In the genomic region with DNA sequence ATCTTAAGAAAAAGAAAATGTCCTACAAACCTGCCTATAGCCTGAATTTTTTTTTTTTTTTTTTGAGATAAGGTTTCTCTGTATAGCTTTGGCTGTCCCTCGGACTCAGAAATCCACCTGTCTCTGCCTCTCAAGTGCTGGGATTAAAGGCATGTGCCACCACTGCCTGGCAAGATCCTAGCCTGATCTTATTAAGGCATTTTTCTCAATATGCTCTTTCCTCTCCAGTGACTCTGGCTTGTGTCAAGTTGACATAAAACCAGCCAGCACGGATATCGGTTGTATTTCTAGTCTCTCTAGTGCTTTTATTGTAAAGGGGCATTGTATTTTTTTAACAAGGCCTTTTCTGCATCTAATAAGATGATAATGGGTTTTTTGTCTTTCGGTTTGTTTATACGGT, we compare ENCODE assay signal across 32 mouse cellular contexts.
"Had no signal": no experiment of that assay in that cellular context is flagged by ENCODE, and none has a peak within 500 bp of the region (broad histone marks: within the 10 kb centered on the region; RNA-seq: fewer than 3 reads in every experiment).

No protein-coding gene starts in this region.

- H3K36me3 ChIP-seq: limb, embryonic 10.5 days; limb, embryonic 12.5 days; limb, embryonic 13.5 days; limb, embryonic 15.5 days; liver, embryonic 12.5 days; liver, embryonic 13.5 days; liver, embryonic 15.5 days; lung, embryonic 15.5 days; midbrain, embryonic 10.5 days; midbrain, embryonic 12.5 days; midbrain, embryonic 13.5 days; midbrain, embryonic 15.5 days; neural tube, embryonic 12.5 days had no signal

- H3K27me3 ChIP-seq: limb, embryonic 12.5 days; limb, embryonic 13.5 days; limb, embryonic 15.5 days; liver, embryonic 13.5 days; lung, embryonic 15.5 days; megakaryocyte, embryonic 14.5 days; midbrain, embryonic 12.5 days; midbrain, embryonic 13.5 days; midbrain, embryonic 15.5 days; neural tube, embryonic 12.5 days had no signal

- H3K4me1 ChIP-seq: limb, embryonic 10.5 days; limb, embryonic 12.5 days; limb, embryonic 13.5 days; limb, embryonic 15.5 days; megakaryocyte, embryonic 14.5 days; midbrain, embryonic 10.5 days; midbrain, embryonic 12.5 days; midbrain, embryonic 13.5 days; midbrain, embryonic 15.5 days; neural tube, embryonic 12.5 days had no signal

- ATAC-seq: liver, embryonic 12.5 days; liver, postnatal 0 days; lung, postnatal 0 days; midbrain, embryonic 13.5 days; midbrain, embryonic 15.5 days; midbrain, embryonic 16.5 days had no signal

- DNase-seq: left cerebral cortex, postnatal 4 days; liver; liver, embryonic 13.5 days; liver, postnatal 0 days; lung, adult 18-20 months; lung, adult 2 months; lung, embryonic 14.5 days; lung, postnatal 10 days; lung, postnatal 14 days; lung, postnatal 36 days; lung, postnatal 4 days; midbrain, embryonic 14.5 days had no signal

- H3K4me2 ChIP-seq: limb, embryonic 12.5 days; limb, embryonic 13.5 days; limb, embryonic 15.5 days; liver, embryonic 11.5 days; liver, embryonic 12.5 days; liver, embryonic 13.5 days; liver, embryonic 15.5 days; lung, embryonic 14.5 days; lung, embryonic 15.5 days; midbrain, embryonic 11.5 days; midbrain, embryonic 12.5 days; midbrain, embryonic 13.5 days; midbrain, embryonic 15.5 days; neural tube, embryonic 12.5 days had no signal

- H3K9ac ChIP-seq: limb, embryonic 12.5 days; limb, embryonic 13.5 days; limb, embryonic 15.5 days; liver, embryonic 12.5 days; liver, embryonic 13.5 days; liver, embryonic 14.5 days; liver, embryonic 15.5 days; liver, postnatal 0 days; lung, embryonic 14.5 days; lung, embryonic 15.5 days; midbrain, embryonic 12.5 days; midbrain, embryonic 13.5 days; midbrain, embryonic 15.5 days; neural tube, embryonic 12.5 days had no signal

- H3K4me3 ChIP-seq: limb, embryonic 10.5 days; limb, embryonic 12.5 days; limb, embryonic 13.5 days; limb, embryonic 15.5 days; liver, embryonic 12.5 days; liver, embryonic 13.5 days; liver, embryonic 15.5 days; lung, embryonic 15.5 days; megakaryocyte, embryonic 14.5 days; midbrain, embryonic 10.5 days; midbrain, embryonic 12.5 days; midbrain, embryonic 13.5 days; midbrain, embryonic 15.5 days; myocyte; neural tube, embryonic 12.5 days had no signal

- H3K9me3 ChIP-seq: limb, embryonic 10.5 days; limb, embryonic 13.5 days; limb, embryonic 15.5 days; liver, embryonic 12.5 days; liver, embryonic 13.5 days; liver, embryonic 15.5 days; lung, embryonic 15.5 days; midbrain, embryonic 12.5 days; midbrain, embryonic 13.5 days; midbrain, embryonic 15.5 days had no signal

- H3K27ac ChIP-seq: limb, embryonic 10.5 days; limb, embryonic 12.5 days; limb, embryonic 13.5 days; limb, embryonic 15.5 days; liver, embryonic 12.5 days; liver, embryonic 13.5 days; liver, embryonic 14.5 days; liver, embryonic 15.5 days; lung, embryonic 15.5 days; macrophage; midbrain, embryonic 10.5 days; midbrain, embryonic 12.5 days; midbrain, embryonic 13.5 days; midbrain, embryonic 15.5 days; neural tube, embryonic 12.5 days had no signal
